Mouse (Mus musculus): Measurements from ENCODE around the gene Lzts3. TPM values are rescaled to one million over a fixed set of nuclear protein-coding genes. Genes with fewer than 3 reads are reported as not detected.
"Not testable (repeated sequence)": the region's sequence is repeated elsewhere in the genome, so short reads cannot be mapped to it uniquely, and the experiment has no call there.

The Lzts3 gene
- polyA plus RNA-seq, 1 experiment from 2014 or later, result 1.4 TPM

DNA sequence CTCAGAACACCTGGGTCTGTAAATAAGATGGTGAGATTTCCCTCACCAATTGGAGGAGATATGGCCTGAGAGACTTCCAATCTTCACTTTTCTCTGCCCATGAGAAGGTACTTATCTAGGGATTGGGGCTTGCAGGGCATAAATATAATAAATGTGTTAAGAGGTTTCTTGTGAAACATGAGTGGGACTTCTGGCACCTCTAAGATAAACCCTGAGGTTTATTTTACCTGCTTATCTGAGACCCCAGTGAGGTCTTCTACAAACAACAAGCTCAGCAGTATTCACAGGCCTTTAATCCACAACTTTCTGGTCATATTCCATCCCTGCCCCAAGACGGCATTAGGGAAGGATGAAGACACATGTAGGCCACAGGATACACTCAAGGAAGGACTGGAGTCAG is 11.2 kb upstream of the Lzts3 start:
- Histone ChIP-seq H3K36me3 (ENCODE audit: inconsistent target) (peaks cover 59% of the 10 kb centered on the region), H3K4me3 (ENCODE audit: inconsistent target) (no peak overlapping the region), H3K27ac (no peak overlapping the region), H3K79me2 (ENCODE audit: inconsistent target) (no peaks in the 10 kb centered on the region)
- WGBS (ENCODE audit: missing documents), result 90% methylated on average over 1 of the region's 1 CpGs

DNA sequence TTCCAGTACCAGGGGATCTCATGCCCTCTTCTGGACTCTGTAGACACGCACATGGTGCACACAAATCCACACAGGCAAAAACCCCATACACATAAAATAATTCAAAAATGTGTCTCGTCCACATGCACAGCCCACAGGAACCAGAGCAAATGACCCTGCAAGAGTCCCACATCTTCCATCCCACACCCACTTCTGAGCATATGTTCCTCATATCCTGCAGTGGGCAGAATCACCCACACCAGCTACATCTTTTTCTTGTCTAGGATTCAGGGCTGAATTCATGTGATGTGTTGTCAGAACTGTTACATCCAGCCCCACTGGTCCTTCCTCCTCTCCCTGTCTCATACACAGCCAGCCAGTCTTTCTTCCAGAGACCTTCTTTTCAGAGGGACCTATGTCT is 10.7 kb upstream of the Lzts3 start:
- Histone ChIP-seq H3K27ac (no peak overlapping the region), H3K79me2 (ENCODE audit: inconsistent target) (no peaks in the 10 kb centered on the region), H3K36me3 (ENCODE audit: inconsistent target) (peaks cover 55% of the 10 kb centered on the region), H3K4me3 (ENCODE audit: inconsistent target) (no peak overlapping the region)
- WGBS (ENCODE audit: missing documents), result 92% methylated on average over 2 of the region's 2 CpGs

DNA sequence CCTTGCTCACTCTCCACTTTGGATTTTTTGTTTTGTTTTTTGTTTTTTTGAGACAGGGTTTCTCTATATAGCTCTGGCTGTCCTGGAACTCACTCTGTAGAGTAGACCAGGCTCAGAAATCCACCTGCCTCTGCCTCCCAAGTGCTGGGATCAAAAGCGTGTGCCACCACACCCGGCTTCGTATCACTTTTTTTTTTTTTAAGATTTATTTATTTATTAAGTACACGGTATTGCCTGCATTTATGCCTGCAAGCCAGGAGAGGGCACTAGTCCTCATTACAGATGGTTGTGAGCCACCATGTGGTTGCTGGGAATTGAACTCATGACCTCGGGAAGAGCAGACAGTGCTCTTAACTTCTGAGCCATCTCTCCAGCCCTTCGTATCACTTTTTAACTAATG is 6.4 kb upstream of the Lzts3 start:
- H3K4me3 ChIP-seq (ENCODE audit: inconsistent target); H3K79me2 ChIP-seq (ENCODE audit: inconsistent target); H3K27ac ChIP-seq: not testable (repeated sequence)
- H3K36me3 ChIP-seq (ENCODE audit: inconsistent target), result peaks cover 14% of the 10 kb centered on the region
- WGBS (ENCODE audit: missing documents), result 97% methylated on average over 4 of the region's 6 CpGs

DNA sequence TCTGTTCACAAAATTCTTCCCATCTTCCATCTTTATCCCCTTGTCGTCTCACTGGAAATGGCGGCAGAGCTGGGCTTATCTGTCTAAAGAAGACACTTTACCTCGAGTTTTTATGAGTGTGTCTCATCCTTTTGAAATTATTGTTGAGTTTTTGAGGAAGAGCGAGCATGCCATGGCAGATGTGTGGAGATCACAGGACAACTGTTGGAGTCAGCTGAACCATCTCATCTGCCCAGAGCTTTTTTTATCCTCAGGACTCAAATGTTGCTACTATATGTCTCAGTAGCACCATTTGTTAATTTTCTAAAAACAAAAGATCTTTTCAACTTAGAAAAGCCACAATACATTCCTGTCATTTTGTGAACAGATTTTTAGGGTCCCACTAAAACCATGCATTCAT is 2.6 kb upstream of the Lzts3 start:
- Histone ChIP-seq H3K27ac (no peak overlapping the region), H3K36me3 (ENCODE audit: inconsistent target) (no peaks in the 10 kb centered on the region), H3K79me2 (ENCODE audit: inconsistent target) (no peaks in the 10 kb centered on the region), H3K4me3 (ENCODE audit: inconsistent target) (no peak overlapping the region)
- 90% methylated on average over 4 of the region's 4 CpGs for WGBS (ENCODE audit: missing documents)

DNA sequence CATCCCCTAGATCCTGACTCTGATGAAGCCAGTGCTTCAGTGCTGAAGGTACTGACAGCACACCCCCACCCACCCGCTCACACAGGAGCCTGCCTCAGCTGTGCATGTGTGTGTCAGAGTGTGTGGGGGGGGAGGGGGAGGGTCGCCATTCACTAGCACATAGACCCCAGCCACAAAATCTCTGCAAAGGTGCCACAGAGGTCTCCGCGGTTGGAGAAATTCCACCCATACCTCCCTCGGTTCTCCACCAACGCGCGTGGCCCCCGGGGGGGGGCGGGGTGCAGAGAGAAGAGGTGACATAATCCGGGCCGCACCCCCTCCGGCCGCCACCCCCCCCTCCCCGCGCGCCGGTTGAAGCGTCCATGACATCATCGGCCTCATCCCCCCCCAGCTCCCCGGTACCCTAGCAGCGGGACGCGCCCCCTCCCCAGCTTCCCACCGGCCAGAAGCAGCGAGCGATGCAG is 374 bp downstream of the Lzts3 start:
- Histone ChIP-seq H3K27ac (no peak overlapping the region), H3K36me3 (ENCODE audit: inconsistent target) (no peaks in the 10 kb centered on the region), H3K4me3 (ENCODE audit: inconsistent target) (peak overlapping the region; percentile 13; the same call in 1 of the 2 replicates), H3K79me2 (ENCODE audit: inconsistent target) (no peaks in the 10 kb centered on the region)
- 3% methylated on average over 11 of the region's 27 CpGs for WGBS (ENCODE audit: missing documents)

DNA sequence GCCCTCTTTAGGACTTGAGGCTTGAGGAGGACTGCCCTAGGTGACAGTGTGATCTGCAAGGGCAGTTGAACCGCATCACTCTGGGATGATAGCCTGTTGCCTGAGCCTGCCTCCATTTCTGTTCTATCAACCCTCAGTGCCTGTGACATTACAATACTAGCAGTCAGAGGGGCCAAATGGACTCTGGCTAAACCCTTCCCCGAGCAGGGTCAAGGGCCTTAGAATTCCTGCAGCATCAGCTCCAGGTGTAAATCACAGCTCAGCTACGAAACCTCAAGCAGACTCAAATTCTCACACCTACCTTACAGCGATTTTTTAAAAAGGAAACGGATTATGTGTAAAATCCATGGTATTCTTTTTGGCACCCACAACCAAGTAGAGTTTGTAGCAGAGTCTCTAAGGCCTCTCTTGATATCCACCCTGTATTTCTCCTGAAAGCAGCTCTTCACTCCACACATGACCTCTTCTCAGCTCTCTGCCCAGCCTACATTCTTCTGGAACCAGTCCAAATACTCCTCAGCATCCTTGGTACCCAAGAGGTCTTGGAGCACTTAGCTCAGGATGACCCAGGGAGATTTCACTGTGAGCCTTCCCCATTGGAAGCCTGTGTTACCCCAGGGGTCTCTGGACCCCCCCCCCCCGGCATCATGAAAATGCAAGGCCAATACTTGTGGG is 1.1 kb downstream of the Lzts3 start:
- Histone ChIP-seq H3K36me3 (ENCODE audit: inconsistent target) (no peaks in the 10 kb centered on the region), H3K79me2 (ENCODE audit: inconsistent target) (no peaks in the 10 kb centered on the region), H3K27ac (no peak overlapping the region), H3K4me3 (ENCODE audit: inconsistent target) (no peak overlapping the region)
- 81% methylated on average over 6 of the region's 6 CpGs for WGBS (ENCODE audit: missing documents)

DNA sequence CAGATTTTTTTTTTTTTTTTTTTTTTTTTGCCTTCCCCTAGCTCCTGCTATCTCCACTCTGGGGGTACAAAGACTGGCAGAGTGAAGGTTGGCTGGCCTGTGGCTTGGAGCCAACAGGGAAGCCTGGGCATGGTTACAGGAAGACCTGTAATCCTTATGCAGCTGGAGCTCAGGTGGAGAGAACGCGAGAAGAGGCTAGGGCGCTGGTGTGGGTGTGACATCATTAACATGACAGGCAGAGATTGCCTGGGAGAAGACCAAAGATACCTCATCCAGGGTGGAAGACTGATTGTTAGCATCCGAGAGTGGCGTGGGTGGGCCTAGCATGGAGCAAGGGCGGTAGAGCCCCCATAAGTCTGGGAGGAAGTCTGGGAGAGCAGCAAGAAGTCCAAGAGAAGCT is 3.3 kb downstream of the Lzts3 start:
- Histone ChIP-seq H3K27ac (no peak overlapping the region), H3K36me3 (ENCODE audit: inconsistent target) (no peaks in the 10 kb centered on the region), H3K79me2 (ENCODE audit: inconsistent target) (no peaks in the 10 kb centered on the region), H3K4me3 (ENCODE audit: inconsistent target) (no peak overlapping the region)
- 97% methylated on average over 6 of the region's 6 CpGs for WGBS (ENCODE audit: missing documents)

DNA sequence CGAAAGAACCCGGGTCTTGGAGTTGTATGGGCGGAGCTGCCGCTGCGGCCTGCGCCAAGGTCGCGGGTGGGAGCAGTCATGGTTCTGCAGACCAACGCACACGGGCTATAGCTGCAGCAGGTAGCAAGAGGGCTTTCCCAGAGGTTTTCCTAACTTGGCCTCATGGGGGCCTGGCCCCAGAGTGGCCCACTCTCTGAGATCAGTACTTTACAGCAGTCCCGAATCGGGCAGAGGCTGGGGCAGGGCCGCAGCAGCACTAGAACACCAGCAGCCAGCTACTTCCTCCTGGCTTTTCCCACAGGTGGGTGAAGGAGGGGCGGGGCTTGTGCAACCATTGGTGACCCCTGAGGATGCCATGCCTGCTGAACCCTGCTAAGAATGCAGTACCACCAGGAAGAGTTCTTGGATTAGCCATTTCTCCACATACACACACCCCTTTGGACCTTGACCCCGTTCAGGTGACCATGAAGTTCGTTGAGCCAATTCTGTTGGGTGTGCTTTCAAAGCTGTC is 4.4 kb downstream of the Lzts3 start:
- Histone ChIP-seq H3K36me3 (ENCODE audit: inconsistent target) (no peaks in the 10 kb centered on the region), H3K27ac (no peak overlapping the region), H3K79me2 (ENCODE audit: inconsistent target) (no peaks in the 10 kb centered on the region), H3K4me3 (ENCODE audit: inconsistent target) (no peak overlapping the region)
- 57% methylated on average over 16 of the region's 16 CpGs for WGBS (ENCODE audit: missing documents)

DNA sequence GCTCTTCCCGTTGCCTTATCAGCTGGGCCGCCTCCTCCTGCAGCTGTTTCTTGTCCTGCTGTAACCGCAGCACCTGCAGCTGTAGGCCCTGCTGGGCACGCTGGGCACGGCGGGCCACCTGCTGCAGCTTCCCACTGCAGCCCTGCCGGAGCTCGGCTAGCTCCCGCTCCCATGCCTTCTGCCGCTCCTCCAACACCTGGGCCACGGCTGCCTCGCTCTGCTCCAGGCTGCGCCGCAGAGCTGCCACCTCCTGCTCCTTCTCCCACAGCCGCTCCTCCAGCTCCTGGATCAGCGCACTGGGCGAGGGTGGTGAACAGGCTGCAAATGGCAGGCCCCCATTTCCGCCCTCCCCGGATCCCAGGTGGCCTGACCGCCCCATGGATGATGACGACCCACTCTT is 6.8 kb downstream of the Lzts3 start:
- WGBS (ENCODE audit: missing documents), result 35% methylated on average over 21 of the region's 21 CpGs
- H3K4me3 ChIP-seq (ENCODE audit: inconsistent target), result no peak overlapping the region
- H3K36me3 ChIP-seq (ENCODE audit: inconsistent target), result no peaks in the 10 kb centered on the region
- H3K79me2 ChIP-seq (ENCODE audit: inconsistent target), result no peaks in the 10 kb centered on the region
- no peak overlapping the region for H3K27ac ChIP-seq

DNA sequence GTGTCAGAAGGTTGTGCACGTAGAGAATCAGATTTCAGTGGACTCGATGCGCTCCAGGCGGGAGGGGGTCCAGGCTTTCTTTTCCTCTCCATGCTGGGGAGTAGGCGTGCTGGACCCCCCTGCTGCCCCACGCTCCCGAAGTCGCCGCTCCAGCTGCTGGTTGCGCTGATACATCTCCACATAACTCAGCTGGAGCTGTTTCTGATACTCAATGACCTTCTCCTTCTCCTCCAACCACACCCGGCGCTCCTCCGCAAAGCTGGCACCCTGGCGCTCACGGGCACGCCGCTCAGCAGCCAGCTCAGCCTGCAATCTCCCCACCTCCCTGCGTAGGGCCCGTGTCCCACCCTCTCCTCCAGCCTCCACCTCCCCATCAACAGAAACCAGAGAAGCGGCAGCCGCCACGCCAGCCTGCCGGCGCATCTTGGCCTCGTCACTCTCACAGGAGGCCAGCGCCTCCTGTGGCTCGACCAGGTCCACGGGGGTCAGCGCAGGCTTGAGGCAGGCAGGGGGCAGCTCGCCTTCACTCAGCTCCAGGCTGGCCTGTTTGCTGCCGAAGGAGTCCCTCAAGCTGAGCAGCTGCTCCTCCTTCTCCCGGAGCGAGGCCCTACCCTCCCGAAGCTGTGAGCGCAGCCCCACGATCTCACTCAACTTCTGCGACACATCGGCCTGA is 7.7 kb downstream of the Lzts3 start:
- Histone ChIP-seq H3K79me2 (ENCODE audit: inconsistent target) (peaks cover under 1% of the 10 kb centered on the region; the same call in 1 of the 2 replicates), H3K36me3 (ENCODE audit: inconsistent target) (no peaks in the 10 kb centered on the region), H3K27ac (no peak overlapping the region), H3K4me3 (ENCODE audit: inconsistent target) (no peak overlapping the region)
- 10% methylated on average over 37 of the region's 38 CpGs for WGBS (ENCODE audit: missing documents)

DNA sequence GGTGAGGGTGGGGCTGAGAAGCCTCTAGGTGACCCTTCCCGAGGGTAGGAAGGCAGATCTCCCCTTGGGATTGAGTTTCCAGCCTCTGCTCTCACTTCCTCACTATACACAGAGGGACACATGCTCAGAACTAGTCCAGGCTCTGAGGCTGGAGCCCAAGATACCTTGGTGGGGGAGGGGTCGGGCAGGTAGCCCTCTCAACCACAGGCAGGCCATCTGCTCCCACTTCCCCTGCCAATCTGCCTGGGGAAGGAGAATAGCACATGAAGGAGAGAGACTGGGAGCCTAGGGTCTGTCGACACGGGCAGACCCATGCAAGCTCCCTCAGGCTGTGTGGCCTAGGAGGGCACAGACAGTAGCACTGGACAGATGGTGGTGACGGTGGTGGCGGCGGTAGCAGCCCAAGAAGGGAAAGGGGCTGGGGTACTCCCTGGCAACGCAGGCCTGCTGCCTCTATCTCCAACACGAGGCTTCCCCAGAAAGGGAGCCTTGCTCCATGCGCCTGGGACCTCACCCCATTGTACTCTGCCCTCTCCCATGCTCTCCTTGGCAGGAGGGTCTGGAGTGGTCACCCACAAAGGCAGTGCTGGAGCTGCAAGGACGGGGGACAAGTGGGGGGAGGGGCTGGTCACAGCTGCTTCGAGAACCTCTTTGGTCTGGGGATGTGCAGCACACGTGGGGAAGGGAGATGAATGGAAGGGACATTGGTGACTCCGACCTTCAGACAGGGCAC is 8.4 kb downstream of the Lzts3 start:
- no peaks in the 10 kb centered on the region for H3K36me3 ChIP-seq (ENCODE audit: inconsistent target)
- 41% methylated on average over 14 of the region's 14 CpGs for WGBS (ENCODE audit: missing documents)
- H3K27ac ChIP-seq, result no peak overlapping the region
- H3K4me3 ChIP-seq (ENCODE audit: inconsistent target), result no peak overlapping the region
- H3K79me2 ChIP-seq (ENCODE audit: inconsistent target), result peaks cover 7% of the 10 kb centered on the region

DNA sequence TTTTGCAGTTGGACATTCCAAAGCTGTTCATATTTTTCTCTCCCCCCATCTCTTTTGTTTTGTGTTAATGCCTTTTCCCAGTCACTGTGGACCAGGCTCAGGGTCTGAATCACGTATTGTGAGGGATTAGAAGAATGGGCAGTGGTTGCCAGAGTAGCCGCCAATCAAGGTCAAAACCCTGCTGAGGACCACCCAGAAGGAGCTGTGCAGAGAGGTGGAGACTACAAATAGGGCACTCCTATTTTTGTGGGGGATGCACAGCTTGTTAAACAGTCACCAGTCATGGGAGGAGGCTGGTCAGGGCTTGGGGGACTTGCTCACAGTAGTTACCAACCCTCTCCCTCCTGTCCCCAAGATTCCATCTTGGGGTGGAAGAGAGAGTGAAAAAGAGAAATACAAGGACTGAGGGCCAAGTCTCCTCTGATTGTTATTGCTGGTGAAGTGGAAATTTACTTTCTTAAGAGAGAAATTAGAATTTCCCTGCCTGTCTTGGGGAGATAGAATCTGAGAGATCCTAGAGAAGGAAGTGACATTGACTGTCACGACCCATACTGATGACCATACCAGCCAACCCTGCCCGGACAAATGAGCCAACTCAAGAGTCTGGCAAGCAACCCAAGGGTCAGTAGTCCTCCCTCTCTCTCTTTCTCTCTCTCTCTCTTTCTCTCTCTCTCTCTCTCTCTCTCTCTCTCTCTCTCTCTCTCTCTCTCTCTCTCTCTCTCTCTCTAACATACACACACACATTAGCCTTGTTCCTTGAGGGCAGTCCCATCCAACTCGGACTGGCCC is 9.5 kb downstream of the Lzts3 start:
- H3K36me3 ChIP-seq (ENCODE audit: inconsistent target), result no peaks in the 10 kb centered on the region
- no peak overlapping the region for H3K4me3 ChIP-seq (ENCODE audit: inconsistent target)
- H3K27ac ChIP-seq, result no peak overlapping the region
- peaks cover 18% of the 10 kb centered on the region for H3K79me2 ChIP-seq (ENCODE audit: inconsistent target)
- 88% methylated on average over 4 of the region's 5 CpGs for WGBS (ENCODE audit: missing documents)

DNA sequence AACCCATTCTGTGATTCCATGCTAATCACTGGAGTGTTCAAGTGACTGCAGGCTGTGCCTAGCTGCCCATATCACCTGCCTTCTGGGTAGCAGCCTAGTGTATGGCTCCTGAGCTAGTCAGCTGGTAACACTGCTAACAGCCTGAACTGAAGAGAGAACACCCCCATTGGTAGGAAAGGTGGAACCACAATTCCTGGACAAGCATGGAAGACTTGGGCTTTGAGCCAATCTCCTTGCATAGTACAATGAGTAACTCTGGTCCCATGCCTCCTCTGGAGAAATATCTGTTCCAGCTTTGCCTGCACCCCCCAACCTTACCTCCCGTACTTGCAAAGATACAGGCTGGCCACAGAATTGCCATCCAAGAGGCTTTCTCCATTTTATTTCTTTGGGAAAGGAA is 10.2 kb downstream of the Lzts3 start:
- H3K36me3 ChIP-seq (ENCODE audit: inconsistent target), result 0 out of 2 replicates have a peak, but pooled peaks cover 3% of the 10 kb centered on the region
- no peak overlapping the region for H3K4me3 ChIP-seq (ENCODE audit: inconsistent target)
- WGBS (ENCODE audit: missing documents), result 92% methylated on average over 1 of the region's 1 CpGs
- no peak overlapping the region for H3K27ac ChIP-seq
- peaks cover 25% of the 10 kb centered on the region for H3K79me2 ChIP-seq (ENCODE audit: inconsistent target)

DNA sequence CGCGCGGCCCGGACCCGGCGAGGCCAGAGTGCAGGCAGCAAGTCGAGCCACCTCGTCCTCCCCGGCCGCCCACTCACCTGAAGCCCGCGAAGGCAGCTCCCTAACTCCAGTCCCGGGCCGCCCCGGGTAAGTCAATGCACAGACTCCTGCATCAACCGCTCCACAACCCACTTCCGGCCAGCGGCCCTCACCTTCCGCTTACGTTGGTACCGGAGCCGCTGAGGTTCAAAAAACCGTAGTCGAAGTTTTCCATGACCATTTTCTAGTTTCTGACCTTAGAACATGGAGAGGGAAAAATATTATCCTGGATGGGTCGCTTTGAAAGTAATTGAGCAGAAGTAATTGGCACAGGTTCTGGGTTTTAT is 12.8 kb downstream of the Lzts3 start, which contains the start of the genes Fastkd5 and Ubox5:
Fastkd5 (minus strand) TSS at position 189 of the 365 bp plus-strand sequence.
Ubox5 (minus strand) TSS at position 200 of the 365 bp plus-strand sequence.
- under 1% methylated on average over 25 of the region's 25 CpGs for WGBS (ENCODE audit: missing documents)
- Histone ChIP-seq H3K4me3 (ENCODE audit: inconsistent target) (peak within 1 kb of the TSS; percentile 97), H3K27ac (peak within 1 kb of the TSS; percentile 28), H3K36me3 (ENCODE audit: inconsistent target) (peaks cover 19% of the 10 kb centered on the region; the same call in 1 of the 2 replicates), H3K79me2 (ENCODE audit: inconsistent target) (peaks cover 51% of the 10 kb centered on the region)

Data from macrophage (primary cell).